Mouse (Mus musculus) embryonic facial prominence, embryonic 14.5 days (tissue): ENCODE results near the gene Sp140. TPM values are rescaled to one million over a fixed set of nuclear protein-coding genes. Genes with fewer than 3 reads are reported as not detected.
A peak's percentile ranks its signal among the peaks of the same experiment; 100 is the strongest.

Source experiments
- ATAC-seq: fragments of 200-750 bp; cut with Nextera tagmentation; 2 replicates; pipeline ENCODE4 v1.8.0; 2017; ENCODE audit warnings: low read depth, moderate number of reproducible peaks, moderate TSS enrichment
- DNase-seq: peaks from one replicate; pipeline ENCODE4 v3.0.0-alpha.2; 2015; ENCODE audit warnings: low spot score
- H3K27ac ChIP-seq: fragments of 300-500 bp; sonication (generic); replicated peaks from 2 replicates; pipeline ENCODE4 v1.5.1; 2014; ENCODE audit warnings: low read depth, mild to moderate bottlenecking, low read length, moderate library complexity
- H3K27me3 ChIP-seq: fragments of 300-500 bp; sonication (generic); replicated peaks from 2 replicates; pipeline ENCODE4 v1.6.1; 2014; ENCODE audit warnings: low read length; ENCODE audit not compliant: control insufficient read depth, insufficient read depth
- H3K36me3 ChIP-seq: fragments of 300-500 bp; sonication (generic); 2 replicates; pipeline ENCODE4 v1.6.1; 2014; ENCODE audit warnings: low read length, mixed read lengths; ENCODE audit not compliant: control insufficient read depth, insufficient read depth
- H3K4me1 ChIP-seq: fragments of 300-500 bp; sonication (generic); 2 replicates; pipeline ENCODE4 v1.6.1; 2014; ENCODE audit warnings: antibody characterized with exemption, low read length; ENCODE audit not compliant: control insufficient read depth, insufficient read depth
- H3K4me2 ChIP-seq: fragments of 300-500 bp; sonication (generic); 2 replicates; pipeline ENCODE4 v1.6.1; 2014; ENCODE audit warnings: low read depth, mild to moderate bottlenecking, low read length, moderate library complexity, mixed read lengths
- H3K4me3 ChIP-seq: fragments of 300-500 bp; sonication (generic); 2 replicates; pipeline ENCODE4 v1.5.1; 2014; ENCODE audit warnings: low read depth, mild to moderate bottlenecking, low read length
- H3K9ac ChIP-seq: fragments of 300-500 bp; sonication (generic); 2 replicates; pipeline ENCODE4 v1.6.1; 2014; ENCODE audit warnings: low read depth, mild to moderate bottlenecking, low read length, moderate library complexity, mixed read lengths
- H3K9me3 ChIP-seq: fragments of 300-500 bp; sonication (generic); 2 replicates; pipeline ENCODE4 v1.6.1; 2016; ENCODE audit warnings: low read length; ENCODE audit not compliant: control insufficient read depth
- WGBS: fragments of 180-500 bp; shearing (Covaris S2); extraction: QIAGEN DNeasy Blood & Tissue Kit; methylation state at CpG from one replicate; pipeline ENCODE4 v1.1.7; 2014; 5-methylcytosine and 5-hydroxymethylcytosine counted together
- polyA plus RNA-seq: library from polyadenylated mRNA; unstranded; fragments of >200 nt; fragmentation: Nextera tagmentation; extraction: Ambion mirVana; gene quantifications from 2 replicates; pipeline ENCODE4 v1.2.1, GENCODE M21; 2014

Gene Sp140
- polyA plus RNA-seq, 1 experiment from 2014 or later = 2.0 TPM

- no peaks in the 10 kb centered on the region for H3K4me1 ChIP-seq
- no peak overlapping the region for H3K9ac ChIP-seq
- H3K27me3 ChIP-seq = no peaks in the 10 kb centered on the region
- ATAC-seq (no peak), DNase-seq (no peak)
- H3K4me2 ChIP-seq = no peak overlapping the region
- H3K9me3 ChIP-seq = no peaks in the 10 kb centered on the region
- no peak overlapping the region for H3K4me3 ChIP-seq
- H3K36me3 ChIP-seq = no peaks in the 10 kb centered on the region
- no peak overlapping the region for H3K27ac ChIP-seq
Observed at GRCm38 (mm10) chr1:85664266-85664665, 64.1 kb downstream of the Sp140 start.

- Histone ChIP-seq H3K9me3 (no peaks in the 10 kb centered on the region), H3K4me3 (no peak overlapping the region), H3K36me3 (no peaks in the 10 kb centered on the region), H3K9ac (no peak overlapping the region), H3K4me2 (no peak overlapping the region), H3K27ac (no peak overlapping the region), H3K27me3 (no peaks in the 10 kb centered on the region), H3K4me1 (no peaks in the 10 kb centered on the region)
- ATAC-seq = no peak
- WGBS = 37% methylated on average over 4 of the region's 4 CpGs
- DNase-seq = no peak
Observed at GRCm38 (mm10) chr1:85680226-85680625, 80.0 kb downstream of the Sp140 start.

GRCm38 (mm10) chr1:85686666-85687065, 86.5 kb downstream of the Sp140 start:
- 64% methylated on average over 5 of the region's 5 CpGs for WGBS

GRCm38 (mm10) chr1:85687346-85687745, 87.2 kb downstream of the Sp140 start:
- Histone ChIP-seq H3K9me3 (no peaks in the 10 kb centered on the region), H3K9ac (no peak overlapping the region), H3K36me3 (no peaks in the 10 kb centered on the region), H3K27me3 (no peaks in the 10 kb centered on the region), H3K4me3 (no peak overlapping the region), H3K27ac (no peak overlapping the region), H3K4me1 (no peaks in the 10 kb centered on the region), H3K4me2 (no peak overlapping the region)
- DNase-seq (peak; percentile 4), ATAC-seq (no peak)
- 29% methylated on average over 5 of the region's 5 CpGs for WGBS

More at GRCm38 (mm10) chr1:85686666-85687065, 86.5 kb downstream of the Sp140 start:
- H3K36me3 ChIP-seq = no peaks in the 10 kb centered on the region
- no peak overlapping the region for H3K9ac ChIP-seq
- DNase-seq (no peak), ATAC-seq (no peak)
- H3K4me2 ChIP-seq = no peak overlapping the region
- H3K4me3 ChIP-seq = no peak overlapping the region
- H3K9me3 ChIP-seq = no peaks in the 10 kb centered on the region
- no peaks in the 10 kb centered on the region for H3K27me3 ChIP-seq
- H3K27ac ChIP-seq = no peak overlapping the region
- no peaks in the 10 kb centered on the region for H3K4me1 ChIP-seq

- ATAC-seq (no peak), DNase-seq (no peak)
- Histone ChIP-seq H3K4me1 (no peaks in the 10 kb centered on the region), H3K36me3 (no peaks in the 10 kb centered on the region), H3K9ac (no peak overlapping the region), H3K27ac (no peak overlapping the region), H3K9me3 (no peaks in the 10 kb centered on the region), H3K4me2 (no peak overlapping the region), H3K4me3 (no peak overlapping the region), H3K27me3 (no peaks in the 10 kb centered on the region)
- 84% methylated on average over 3 of the region's 3 CpGs for WGBS
Observed at GRCm38 (mm10) chr1:85690544-85690943, 90.4 kb downstream of the Sp140 start.

GRCm38 (mm10) chr1:85692281-85692680, 92.1 kb downstream of the Sp140 start:
- no peaks in the 10 kb centered on the region for H3K4me1 ChIP-seq
- H3K9me3 ChIP-seq = no peaks in the 10 kb centered on the region
- no peaks in the 10 kb centered on the region for H3K36me3 ChIP-seq
- H3K27ac ChIP-seq = no peak overlapping the region
- no peak overlapping the region for H3K4me3 ChIP-seq
- WGBS = 50% methylated on average over 1 of the region's 1 CpGs
- H3K9ac ChIP-seq = no peak overlapping the region
- H3K27me3 ChIP-seq = no peaks in the 10 kb centered on the region
- DNase-seq (no peak), ATAC-seq (no peak)
- H3K4me2 ChIP-seq = no peak overlapping the region

GRCm38 (mm10) chr1:85693280-85693679, 93.1 kb downstream of the Sp140 start:
- Histone ChIP-seq H3K9ac (no peak overlapping the region), H3K27me3 (no peaks in the 10 kb centered on the region), H3K4me3 (no peak overlapping the region), H3K9me3 (no peaks in the 10 kb centered on the region), H3K36me3 (no peaks in the 10 kb centered on the region), H3K27ac (no peak overlapping the region), H3K4me2 (no peak overlapping the region), H3K4me1 (no peaks in the 10 kb centered on the region)
- WGBS = 79% methylated on average over 3 of the region's 3 CpGs
- DNase-seq (no peak), ATAC-seq (no peak)

Other genes with a start within 250 kb of the Sp140 start
- not detected in 2 replicates for gene G530012D18Rik, start 24.7 kb upstream of the Sp140 start, polyA plus RNA-seq
- 1.4 and 2.3 TPM in 2 replicates for gene Sp110, start 1.6 kb upstream of the Sp140 start, polyA plus RNA-seq
- 2.2 and 2.4 TPM in 2 replicates for gene Sp100, start 49.6 kb downstream of the Sp140 start, polyA plus RNA-seq
- gene A630001G21Rik, start 178.3 kb downstream of the Sp140 start, polyA plus RNA-seq = 1.7 and 2.5 TPM in 2 replicates
- 45.1 and 45.2 TPM in 2 replicates for gene Cab39, start 193.1 kb downstream of the Sp140 start, polyA plus RNA-seq